Mouse (Mus musculus) liver, postnatal 0 days (tissue): ENCODE measurements around the gene Tmem185b.

ENCODE experiments used
- CTCF ChIP-seq: sonication (generic); IDR thresholded peaks from 2 replicates; pipeline ENCODE4 v1.5.1; 2016; ENCODE audit warnings: antibody characterized with exemption, low read depth
- EP300 ChIP-seq: IDR thresholded peaks from 2 replicates; pipeline ENCODE4 v1.6.1; 2016; ENCODE audit warnings: antibody characterized with exemption, low read depth, mild to moderate bottlenecking

GRCm38 (mm10) chr1:119490765-119491164 lies 35.2 kb upstream of the Tmem185b start:
- TF ChIP-seq CTCF (no peak), EP300 (no peak)
